Mouse (Mus musculus): ENCODE results near the gene Rhag. TPM values are rescaled to one million over a fixed set of nuclear protein-coding genes. Genes with fewer than 3 reads are reported as not detected.

Gene Rhag
- total RNA-seq (2017): 0.49 TPM in 1 of 3 replicates, not detected in the others

DNA sequence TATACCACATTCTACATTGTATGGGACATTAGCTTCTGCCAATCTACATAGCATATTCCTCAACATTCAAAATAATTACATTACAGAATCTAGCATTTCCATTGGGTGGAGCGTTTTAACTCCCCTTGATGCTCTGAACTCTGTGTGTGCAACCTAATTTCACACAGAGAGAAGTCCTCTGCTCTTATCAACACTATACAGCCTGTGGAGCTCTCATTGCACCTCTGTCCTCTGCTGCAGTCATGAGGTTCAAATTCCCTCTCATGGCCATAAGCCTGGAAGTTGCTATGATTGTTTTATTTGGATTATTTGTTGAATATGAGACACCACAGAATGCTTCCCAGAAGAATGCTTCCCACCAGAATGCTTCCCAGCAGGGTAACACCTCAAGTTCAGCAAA lies at the start of gene Rhag:
Gene Rhag (plus strand): TSS at position 193 of the 400 bp plus-strand sequence.
- ATAC-seq (replicated peaks; ENCODE audit: insufficient number of reproducible peaks, low FRiP score, low TSS enrichment, poor library complexity, severe bottlenecking): no peak

DNA sequence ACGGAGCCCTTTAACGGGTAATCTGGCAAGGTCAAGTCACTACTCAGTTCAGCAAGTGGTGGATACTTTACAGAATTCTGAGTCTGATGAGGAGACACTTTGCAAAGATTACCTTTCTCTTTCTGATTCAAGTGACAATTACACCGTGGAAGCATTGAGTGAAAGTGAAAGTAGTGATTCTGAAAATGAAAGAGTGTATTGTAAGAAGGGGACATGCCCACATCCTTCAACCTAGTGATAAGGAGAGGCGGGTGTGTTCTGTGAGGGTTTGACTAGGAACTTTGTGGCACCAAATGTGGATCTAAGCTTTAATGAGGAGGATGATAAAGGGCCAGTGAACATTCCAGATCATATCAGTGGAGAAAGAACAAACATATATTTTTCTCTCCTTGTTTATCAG lies 47.3 kb upstream of the Rhag start:
- ATAC-seq (replicated peaks; ENCODE audit: insufficient number of reproducible peaks, low FRiP score, low TSS enrichment, poor library complexity, severe bottlenecking): no peak

DNA sequence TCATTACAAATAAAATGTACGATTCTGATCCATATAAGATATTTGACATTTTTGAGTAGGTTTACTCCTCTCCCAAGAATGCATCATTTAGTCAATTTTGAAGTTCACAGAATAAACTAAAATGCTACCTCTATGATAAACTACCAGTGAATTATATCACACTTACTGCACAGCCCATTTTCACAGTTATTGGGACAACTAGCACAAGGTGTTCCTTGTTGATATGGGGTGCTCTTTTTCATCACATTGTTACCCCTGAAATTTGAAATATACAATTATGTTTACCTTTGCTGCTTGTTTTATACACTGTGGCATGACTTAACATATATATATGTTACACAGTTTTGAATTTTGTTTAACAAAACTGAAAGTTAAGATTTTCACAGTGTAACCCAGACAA lies 43.8 kb upstream of the Rhag start:
- no peak for ATAC-seq (replicated peaks; ENCODE audit: insufficient number of reproducible peaks, low FRiP score, low TSS enrichment, poor library complexity, severe bottlenecking)

GRCm38 (mm10) chr17:40789877-40790276 lies 21.0 kb upstream of the Rhag start:
- ATAC-seq (replicated peaks; ENCODE audit: insufficient number of reproducible peaks, low FRiP score, low TSS enrichment, poor library complexity, severe bottlenecking): no peak

GRCm38 (mm10) chr17:40793921-40794854 lies 16.7 kb upstream of the Rhag start:
- no peak for ATAC-seq (replicated peaks; ENCODE audit: insufficient number of reproducible peaks, low FRiP score, low TSS enrichment, poor library complexity, severe bottlenecking)

GRCm38 (mm10) chr17:40802707-40803340 lies 8.1 kb upstream of the Rhag start:
- no peak for ATAC-seq (replicated peaks; ENCODE audit: insufficient number of reproducible peaks, low FRiP score, low TSS enrichment, poor library complexity, severe bottlenecking)

- no peak for ATAC-seq (replicated peaks; ENCODE audit: insufficient number of reproducible peaks, low FRiP score, low TSS enrichment, poor library complexity, severe bottlenecking)
Observed at GRCm38 (mm10) chr17:40806550-40806949, 4.4 kb upstream of the Rhag start.

DNA sequence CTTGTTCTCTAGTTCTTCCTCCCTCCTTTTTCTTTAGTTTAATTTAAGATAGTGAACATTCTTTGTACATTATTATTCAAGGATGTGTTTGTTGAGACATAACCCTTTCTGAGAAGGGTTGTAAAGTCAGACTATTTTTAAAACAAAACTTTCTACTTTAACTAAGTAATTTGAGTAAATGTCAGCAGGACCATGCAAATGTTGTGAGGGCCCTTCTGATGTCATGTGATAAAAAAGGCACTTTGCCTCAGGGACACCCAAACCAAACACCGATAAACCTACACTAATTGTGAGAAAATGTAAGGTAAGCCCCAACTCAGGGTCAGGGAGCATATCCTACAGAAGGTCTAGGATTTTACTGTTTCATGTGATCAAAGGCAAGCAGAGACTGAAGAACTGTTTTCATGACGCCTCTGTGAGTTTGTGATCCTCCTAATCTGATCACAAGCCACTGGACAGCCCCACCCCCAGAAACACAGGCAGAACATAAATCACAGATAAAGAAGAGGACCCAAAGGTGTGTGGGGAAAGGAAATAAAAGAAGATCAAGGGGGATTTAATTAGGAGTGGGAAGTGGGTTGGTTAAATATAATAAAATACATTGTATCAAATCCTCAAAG lies 3.9 kb upstream of the Rhag start, which contains the start of gene Crisp2:
Gene Crisp2 (minus strand): TSS at position 51 of the 620 bp plus-strand sequence.
- ATAC-seq (replicated peaks; ENCODE audit: insufficient number of reproducible peaks, low FRiP score, low TSS enrichment, poor library complexity, severe bottlenecking): no peak

DNA sequence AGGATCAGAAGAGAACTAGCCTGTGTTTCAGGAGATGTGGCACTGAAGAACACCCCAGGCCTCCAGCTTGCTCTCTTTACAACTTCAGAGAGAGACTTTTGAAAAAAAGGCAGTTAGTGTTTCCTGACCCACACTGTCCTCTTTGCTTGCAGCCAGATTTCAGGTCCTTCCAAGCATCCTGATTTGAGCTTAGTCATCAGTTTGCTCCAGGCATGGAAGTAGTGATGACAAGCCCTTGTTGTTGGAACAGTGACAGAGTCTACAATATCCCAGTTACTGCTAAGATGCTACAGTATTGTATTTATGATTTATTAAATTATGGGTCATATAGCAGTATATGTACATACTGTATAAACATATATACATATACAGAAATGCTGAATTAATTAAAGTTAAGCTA lies 2.9 kb upstream of the Rhag start:
- ATAC-seq (replicated peaks; ENCODE audit: insufficient number of reproducible peaks, low FRiP score, low TSS enrichment, poor library complexity, severe bottlenecking): no peak

DNA sequence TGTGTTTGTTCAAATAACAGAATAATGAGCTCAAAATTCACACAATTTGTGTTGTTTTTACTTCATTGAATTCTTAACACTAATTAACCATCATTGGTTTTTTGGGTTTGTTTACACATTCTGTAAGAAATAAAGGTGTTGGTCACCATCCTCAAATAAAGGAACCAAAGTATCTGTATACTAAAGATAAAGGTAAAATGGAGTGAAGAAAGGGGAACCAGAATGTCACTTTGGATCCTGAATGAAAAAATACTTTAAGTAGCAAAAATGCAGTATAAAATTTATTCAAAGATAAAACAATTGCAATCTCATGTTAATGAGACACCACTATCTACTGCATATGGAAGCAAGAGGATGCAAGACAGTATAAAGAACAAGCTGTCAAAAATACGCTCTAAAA lies 634 bp downstream of the Rhag start:
- no peak for ATAC-seq (replicated peaks; ENCODE audit: insufficient number of reproducible peaks, low FRiP score, low TSS enrichment, poor library complexity, severe bottlenecking)

DNA sequence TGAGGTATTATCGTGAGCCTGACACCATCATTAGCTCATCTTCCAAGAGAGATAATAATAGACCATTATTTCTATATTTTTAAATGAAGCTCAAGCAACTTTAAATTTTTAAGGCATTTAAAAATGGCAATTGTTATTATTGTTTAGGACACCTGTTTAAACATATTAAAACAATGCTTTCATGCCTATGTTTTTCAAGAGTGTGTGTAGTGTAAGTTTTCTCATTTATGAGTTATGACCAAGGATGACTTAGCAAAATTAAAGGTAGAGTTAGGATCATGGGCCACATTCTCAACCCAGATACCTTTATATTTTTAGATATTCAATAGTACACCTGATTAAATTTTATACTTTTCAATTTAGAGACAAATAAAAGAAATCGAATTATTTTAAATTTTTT lies 1.3 kb downstream of the Rhag start:
- no peak for ATAC-seq (replicated peaks; ENCODE audit: insufficient number of reproducible peaks, low FRiP score, low TSS enrichment, poor library complexity, severe bottlenecking)

DNA sequence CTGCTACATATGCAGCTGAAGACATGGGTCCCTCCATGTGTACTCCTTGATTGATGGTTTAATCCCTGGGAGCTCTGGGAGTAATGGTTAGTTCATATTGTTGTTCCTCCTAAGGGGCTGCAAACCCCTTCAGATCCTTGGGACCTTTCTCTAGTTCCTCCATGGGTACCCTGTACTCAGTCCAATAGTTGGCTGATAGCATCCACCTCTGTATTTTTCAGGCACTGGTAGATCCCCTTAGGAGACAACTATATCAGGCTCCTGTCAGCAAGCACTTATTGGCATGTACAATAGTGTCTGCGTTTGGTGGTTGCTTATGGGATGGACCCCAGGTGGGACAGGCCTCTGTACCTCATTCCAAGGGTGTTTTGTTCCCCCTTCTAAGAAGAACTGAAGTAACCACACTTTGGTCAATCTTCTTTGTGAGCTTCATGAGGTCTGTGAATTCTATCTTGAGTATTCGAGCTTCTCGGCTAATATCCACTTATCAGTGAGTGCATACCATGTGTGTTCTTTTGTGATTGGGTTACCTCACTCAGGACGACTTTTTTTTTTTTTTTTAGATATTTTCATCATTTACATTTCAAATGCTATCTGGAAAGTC lies 6.5 kb downstream of the Rhag start:
- no peak for ATAC-seq (replicated peaks; ENCODE audit: insufficient number of reproducible peaks, low FRiP score, low TSS enrichment, poor library complexity, severe bottlenecking)

- ATAC-seq (replicated peaks; ENCODE audit: insufficient number of reproducible peaks, low FRiP score, low TSS enrichment, poor library complexity, severe bottlenecking): no peak
Observed at GRCm38 (mm10) chr17:40821477-40821876, 10.6 kb downstream of the Rhag start.

DNA sequence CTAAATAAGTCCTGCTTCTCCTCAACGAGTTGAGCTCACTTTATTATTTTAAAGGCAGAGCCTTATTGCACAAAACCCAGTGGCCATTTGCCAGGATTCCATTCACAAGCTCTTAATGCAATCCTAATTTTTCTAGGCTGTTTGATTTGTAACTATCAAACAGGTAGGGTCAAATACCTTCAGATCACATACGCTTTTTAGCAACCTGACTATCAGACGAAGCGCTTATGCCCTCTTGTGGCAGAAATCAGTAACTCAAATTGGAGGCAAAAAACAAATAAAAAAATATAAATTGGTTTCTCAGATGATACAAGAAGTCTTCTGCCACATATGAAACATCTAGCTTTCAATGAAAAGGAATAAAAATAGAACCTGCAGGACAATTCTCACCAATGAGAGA lies 12.9 kb downstream of the Rhag start:
- ATAC-seq (replicated peaks; ENCODE audit: insufficient number of reproducible peaks, low FRiP score, low TSS enrichment, poor library complexity, severe bottlenecking): no peak

GRCm38 (mm10) chr17:40824549-40824948 lies 13.6 kb downstream of the Rhag start:
- ATAC-seq (replicated peaks; ENCODE audit: insufficient number of reproducible peaks, low FRiP score, low TSS enrichment, poor library complexity, severe bottlenecking): 0 out of 2 replicates have a peak, but pooled peaks have one; percentile 43

- no peak for ATAC-seq (replicated peaks; ENCODE audit: insufficient number of reproducible peaks, low FRiP score, low TSS enrichment, poor library complexity, severe bottlenecking)
Observed at GRCm38 (mm10) chr17:40831870-40832269, 20.9 kb downstream of the Rhag start.

DNA sequence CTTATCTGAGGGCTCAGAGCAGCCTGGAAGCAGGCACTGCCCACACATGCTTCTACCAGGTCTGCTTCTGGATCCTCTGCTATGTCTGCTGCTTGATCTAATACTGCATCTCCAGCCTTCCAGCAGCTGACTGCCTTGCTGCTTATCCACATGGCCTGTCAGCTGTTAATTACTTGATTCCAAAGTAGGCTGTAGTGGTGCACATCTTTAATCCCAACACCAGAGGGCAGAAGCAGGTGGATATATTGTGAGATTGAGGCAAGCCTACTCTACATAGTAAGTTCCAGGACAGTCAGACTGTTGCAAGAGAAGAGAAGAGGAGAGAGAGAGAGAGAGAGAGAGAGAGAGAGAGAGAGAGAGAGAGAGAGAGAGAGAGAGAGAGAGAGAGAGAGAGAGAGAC lies 26.4 kb downstream of the Rhag start:
- ATAC-seq (replicated peaks; ENCODE audit: insufficient number of reproducible peaks, low FRiP score, low TSS enrichment, poor library complexity, severe bottlenecking): no peak

- no peak for ATAC-seq (replicated peaks; ENCODE audit: insufficient number of reproducible peaks, low FRiP score, low TSS enrichment, poor library complexity, severe bottlenecking)
Observed at GRCm38 (mm10) chr17:40855065-40855464, 44.1 kb downstream of the Rhag start.

Data from monocyte, adult 5-6 weeks (primary cell).